Comparison of ENCODE assay signal across 1 mouse cellular context in the genomic region with DNA sequence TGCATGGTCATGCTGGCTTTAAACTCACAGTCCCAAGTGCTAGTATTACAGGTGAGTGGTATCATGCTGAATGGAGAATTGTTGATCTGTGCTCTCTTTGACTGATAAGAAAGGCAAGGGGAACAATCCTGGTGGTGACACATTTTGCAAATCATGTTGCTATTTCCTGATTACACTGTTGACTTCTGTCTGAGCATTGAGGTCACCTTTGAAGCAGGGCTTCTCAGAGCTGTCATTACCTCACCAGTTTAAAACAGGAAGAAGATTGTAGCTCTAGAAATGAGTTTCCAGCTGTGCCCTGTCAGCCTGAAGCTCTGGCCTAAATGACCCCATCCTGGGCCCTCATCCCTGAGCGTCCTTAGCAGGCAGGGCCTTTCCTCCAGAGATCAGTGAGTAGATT.
A peak's percentile ranks its signal among the peaks of the same experiment; 100 is the strongest.
TF ChIP-seq lines count a peak whose summit lies in the region.

No protein-coding gene starts in this region.

TF ChIP-seq in MEL, 35 proteins besides CTCF, POLR2A, EP300 and RAD21 (continued from another document):
- TF ChIP-seq MYC (IDR thresholded peaks at IDR 0.05; ENCODE audit: low read depth, low read length) (peak; percentile 61; the same call in 1 of the 2 replicates), ETS1 (IDR thresholded peaks at IDR 0.05; ENCODE audit: low read depth, low read length) (peak; percentile 96), ZNF384 (IDR thresholded peaks at IDR 0.05; ENCODE audit: low read depth, low read length) (no peak), CHD1 (IDR thresholded peaks at IDR 0.05; ENCODE audit: low read depth, low read length) (no peak), TAL1 (IDR thresholded peaks at IDR 0.05; ENCODE audit: low read length) (0 out of 2 replicates have a peak, but pooled peaks have one; percentile 8), USF2 (IDR thresholded peaks at IDR 0.05; ENCODE audit: borderline replicate concordance in 1 of 2, insufficient read depth in 1 of 2, low read depth in 1 of 2, low read length in 2 of 2) (no peak), RCOR1 (IDR thresholded peaks at IDR 0.05; ENCODE audit: low read depth, low read length) (peak; percentile 75), GATA1 (IDR thresholded peaks at IDR 0.05; ENCODE audit: low read depth, low read length) (peak; percentile 69), SIN3A (IDR thresholded peaks at IDR 0.05; ENCODE audit: low read length) (0 out of 2 replicates have a peak, but pooled peaks have one; percentile 46), POLR2AphosphoS2 (IDR thresholded peaks at IDR 0.05; ENCODE audit: low read length) (no peak)
